Mouse (Mus musculus) CH12.LX (cell line): Measurements from ENCODE around the gene Catsperz. TPM values are rescaled to one million over a fixed set of nuclear protein-coding genes. Genes with fewer than 3 reads are reported as not detected.

ENCODE experiments used
- DNase-seq: peaks from one replicate; pipeline ENCODE4 v3.0.0-alpha.2; 2013; ENCODE audit errors: extremely low read depth
- H3K27ac ChIP-seq: 2 replicates; pipeline ENCODE4 v1.5.1; 2012; ENCODE audit warnings: low read depth, mild to moderate bottlenecking, control low read depth, moderate library complexity; ENCODE audit not compliant: insufficient read depth
- H3K27me3 ChIP-seq: replicated peaks from 2 replicates; pipeline ENCODE3; 2012; ENCODE audit warnings: inconsistent platforms
- H3K36me3 ChIP-seq, 2 experiments: replicated peaks in 1 of 2; 2 replicates each; pipeline versions ENCODE3 to v1.6.1; 2012; ENCODE audit warnings: inconsistent platforms in 1 of 2, low read length in 1 of 2, mild to moderate bottlenecking in 1 of 2, mixed read lengths in 1 of 2, moderate library complexity in 1 of 2; ENCODE audit not compliant: control insufficient read depth in 1 of 2, insufficient read depth in 1 of 2
- H3K4me1 ChIP-seq, 2 experiments: 2 replicates each; pipeline ENCODE4 v1.6.1; 2012; ENCODE audit warnings: inconsistent platforms in 1 of 2, moderate library complexity in 1 of 2; ENCODE audit not compliant: insufficient read depth in 2 of 2, control insufficient read depth in 1 of 2
- H3K4me2 ChIP-seq: 2 replicates; pipeline ENCODE4 v1.6.1; 2012; ENCODE audit warnings: low read depth, mild to moderate bottlenecking, control low read depth; ENCODE audit not compliant: poor library complexity, insufficient read depth, severe bottlenecking
- H3K4me3 ChIP-seq, 3 experiments: fragments of 150-350 bp in 1 of 3; sonication (generic) in 1 of 3; replicated peaks in 1 of 3; 2 replicates each; pipeline versions ENCODE3 to v1.5.1; 2011 to 2012; ENCODE audit warnings: low read depth in 2 of 3, low read length in 2 of 3, mild to moderate bottlenecking in 2 of 3, moderate library complexity in 2 of 3, control low read depth in 1 of 3, improper control_type of control experiment in 1 of 3, inconsistent platforms in 1 of 3, mixed read lengths in 1 of 3; ENCODE audit not compliant: poor library complexity in 1 of 3
- H3K79me2 ChIP-seq: replicated peaks from 2 replicates; pipeline ENCODE4 v1.6.1; 2012; ENCODE audit warnings: mild to moderate bottlenecking, moderate library complexity; ENCODE audit not compliant: control insufficient read depth, poor library complexity, insufficient read depth, severe bottlenecking; ENCODE audit errors: extremely low read depth
- H3K9ac ChIP-seq: 2 replicates; pipeline ENCODE4 v1.6.1; 2012; ENCODE audit warnings: low read depth, mild to moderate bottlenecking, control low read depth, moderate library complexity; ENCODE audit not compliant: insufficient read depth
- H3K9me3 ChIP-seq: replicated peaks from 2 replicates; pipeline ENCODE3; 2012; ENCODE audit warnings: low read length, inconsistent platforms, mixed read lengths
- BHLHE40 ChIP-seq: IDR thresholded peaks from 2 replicates; pipeline ENCODE4 v1.6.1; 2011; ENCODE audit warnings: mild to moderate bottlenecking, low read depth, low read length, improper control_type of control experiment
- E2F4 ChIP-seq: IDR thresholded peaks from 2 replicates; pipeline ENCODE4 v1.6.1; 2011; ENCODE audit warnings: low read depth, low read length, improper control_type of control experiment; ENCODE audit not compliant: insufficient replicate concordance
- ELF1 ChIP-seq: IDR thresholded peaks from 2 replicates; pipeline ENCODE4 v1.6.1; 2014; ENCODE audit warnings: low read depth, mild to moderate bottlenecking, inconsistent platforms, low read length, improper control_type of control experiment
- EP300 ChIP-seq: IDR thresholded peaks from 2 replicates; pipeline ENCODE4 v1.6.1; 2011; ENCODE audit warnings: low read length, improper control_type of control experiment
- GABPA ChIP-seq: IDR thresholded peaks from 2 replicates; pipeline ENCODE4 v1.6.1; 2012; ENCODE audit warnings: low read depth, low read length, improper control_type of control experiment, inconsistent platforms; ENCODE audit not compliant: insufficient replicate concordance
- HCFC1 ChIP-seq: IDR thresholded peaks from 2 replicates; pipeline ENCODE4 v1.6.1; 2012; ENCODE audit warnings: low read depth, mild to moderate bottlenecking, inconsistent platforms, low read length, improper control_type of control experiment
- IRF4 ChIP-seq: IDR thresholded peaks from 2 replicates; pipeline ENCODE4 v1.6.1; 2014; ENCODE audit warnings: low read depth, mild to moderate bottlenecking, inconsistent platforms, low read length, improper control_type of control experiment
- JUN ChIP-seq: IDR thresholded peaks from 2 replicates; pipeline ENCODE4 v1.6.1; 2011; ENCODE audit warnings: low read depth, mild to moderate bottlenecking, low read length, improper control_type of control experiment, moderate library complexity; ENCODE audit not compliant: insufficient read depth
- JUND ChIP-seq: conservative IDR thresholded peaks from 2 replicates; pipeline ENCODE4 v1.6.1; 2011; ENCODE audit warnings: low read depth, low read length, improper control_type of control experiment
- KAT2A ChIP-seq: IDR thresholded peaks from 2 replicates; pipeline ENCODE4 v1.6.1; 2012; ENCODE audit warnings: low read length, improper control_type of control experiment, inconsistent platforms; ENCODE audit not compliant: insufficient replicate concordance
- MAFK ChIP-seq: IDR thresholded peaks from 2 replicates; pipeline ENCODE4 v1.6.1; 2011; ENCODE audit warnings: low read length, improper control_type of control experiment; ENCODE audit not compliant: insufficient replicate concordance
- MAZ ChIP-seq: IDR thresholded peaks from 2 replicates; pipeline ENCODE4 v1.6.1; 2012; ENCODE audit warnings: low read depth, mild to moderate bottlenecking, inconsistent platforms, low read length, improper control_type of control experiment, moderate library complexity
- MEF2A ChIP-seq: IDR thresholded peaks from 2 replicates; pipeline ENCODE4 v1.6.1; 2014; ENCODE audit warnings: low read depth, mild to moderate bottlenecking, inconsistent platforms, low read length, improper control_type of control experiment, borderline replicate concordance
- MXI1 ChIP-seq: IDR thresholded peaks from 2 replicates; pipeline ENCODE4 v1.6.1; 2011; ENCODE audit warnings: mild to moderate bottlenecking, low read depth, low read length, improper control_type of control experiment
- NELFE ChIP-seq: IDR thresholded peaks from 2 replicates; pipeline ENCODE4 v1.6.1; 2011; ENCODE audit warnings: low read depth, low read length, improper control_type of control experiment
- POLR2A ChIP-seq: IDR thresholded peaks from 2 replicates; pipeline ENCODE4 v1.6.1; 2011; ENCODE audit warnings: low read depth, mild to moderate bottlenecking, improper control_type of control experiment, low read length
- POLR2AphosphoS2 ChIP-seq: IDR thresholded peaks from 2 replicates; pipeline ENCODE4 v1.6.1; 2011; ENCODE audit warnings: low read depth, low read length, improper control_type of control experiment
- SIN3A ChIP-seq: IDR thresholded peaks from 2 replicates; pipeline ENCODE4 v1.6.1; 2012; ENCODE audit warnings: low read length, improper control_type of control experiment, inconsistent platforms
- SMC3 ChIP-seq: IDR thresholded peaks from 2 replicates; pipeline ENCODE4 v1.6.1; 2011; ENCODE audit warnings: low read depth, low read length, improper control_type of control experiment
- TBP ChIP-seq: conservative IDR thresholded peaks from 2 replicates; pipeline ENCODE4 v1.6.1; 2011; ENCODE audit warnings: low read depth, low read length, improper control_type of control experiment
- TCF12 ChIP-seq: IDR thresholded peaks from 2 replicates; pipeline ENCODE4 v1.6.1; 2014; ENCODE audit warnings: low read depth, mild to moderate bottlenecking, inconsistent platforms, low read length, improper control_type of control experiment
- USF1 ChIP-seq: IDR thresholded peaks from 2 replicates; pipeline ENCODE4 v1.6.1; 2014; ENCODE audit warnings: low read depth, mild to moderate bottlenecking, inconsistent platforms, low read length, improper control_type of control experiment
- ZNF384 ChIP-seq: IDR thresholded peaks from 2 replicates; pipeline ENCODE4 v1.6.1; 2012; ENCODE audit warnings: low read depth, low read length, improper control_type of control experiment, inconsistent platforms
- dilution Hi-C: fragments of 300-500 bp; cut with MboI; formaldehyde crosslinking; loops from 2 replicates; pipeline ENCODE4 v1.14.3; 2020; ENCODE audit warnings: low sequenced_read_pairs; ENCODE audit not compliant: extremely low pct_unique_long_range_greater_than_20kb, extremely low pct_ligation_motif_present
- in situ Hi-C: fragments of 300-500 bp; cut with MboI; formaldehyde crosslinking; loops from 3 replicates; pipeline ENCODE4 v1.14.3; 2019; ENCODE audit warnings: low sequenced_read_pairs, low pct_ligation_motif_present, low pct_unique_long_range_greater_than_20kb, mixed read lengths
- polyA plus RNA-seq: library from polyadenylated mRNA; unstranded; fragments of >175 nt; gene quantifications from 2 replicates; pipeline ENCODE4 v1.2.1, GENCODE M21; 2012; ENCODE audit warnings: low read depth; ENCODE audit not compliant: insufficient read length
- total RNA-seq, 2 experiments: library from RNA; depleted of rRNA; stranded (reverse); fragments of 300-350 nt in 1 of 2; fragments of >200 nt in 1 of 2; gene quantifications; 2 replicates each; pipeline ENCODE4 v1.2.3; 2012 to 2014

Gene Catsperz
- total and polyA plus RNA-seq, 3 experiments = not detected

DNA sequence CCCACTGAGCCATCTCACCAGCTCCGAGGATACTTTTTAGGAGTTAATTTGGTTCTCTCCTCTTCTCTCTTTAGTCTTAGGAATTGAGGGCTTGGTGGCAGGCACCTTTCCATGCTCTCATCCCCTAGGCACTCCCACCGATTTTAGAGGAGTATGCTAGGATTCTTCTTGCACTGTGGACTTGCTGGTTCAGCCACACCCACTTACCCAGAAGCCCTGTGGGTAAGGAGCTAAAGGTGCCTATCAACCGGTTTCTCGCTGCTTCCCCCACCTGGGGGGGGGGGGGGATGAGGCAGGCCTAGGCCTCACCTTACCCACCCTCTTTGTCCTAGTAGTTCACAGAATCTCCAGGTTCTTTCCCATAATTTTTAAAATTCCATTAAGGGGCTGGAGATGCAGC, 22.6 kb upstream of the Catsperz start:
- no peak overlapping the region for H3K4me2 ChIP-seq
- H3K4me1 ChIP-seq = peaks cover 5 to 17% of the 10 kb centered on the region in 2 experiments
- no peaks in the 10 kb centered on the region for H3K27me3 ChIP-seq
- H3K4me3 ChIP-seq = no peak overlapping the region
- dilution Hi-C loops (no loop called here), in situ Hi-C loops (no loop called here)
- no peaks in the 10 kb centered on the region for H3K9me3 ChIP-seq
- peaks cover 9 to 72% of the 10 kb centered on the region in 2 experiments for H3K36me3 ChIP-seq
- H3K27ac ChIP-seq = no peak overlapping the region
- TF ChIP-seq SMC3 = no peak
- no peak for TF ChIP-seq GABPA
- TF ChIP-seq EP300 = no peak
- TF ChIP-seq NELFE = no peak
- no peak for TF ChIP-seq JUN
- TF ChIP-seq HCFC1 = no peak
- TF ChIP-seq USF1 = no peak
- no peak for TF ChIP-seq MEF2A
- no peak for TF ChIP-seq TBP
- no peak for TF ChIP-seq ZNF384
- TF ChIP-seq TCF12 = no peak
- TF ChIP-seq MAZ = no peak
- no peak for TF ChIP-seq ELF1
- TF ChIP-seq SIN3A = no peak
- TF ChIP-seq MXI1 = no peak
- no peak for TF ChIP-seq IRF4
- no peak for TF ChIP-seq POLR2AphosphoS2
- TF ChIP-seq JUND = no peak
- no peak for TF ChIP-seq E2F4
- no peak for TF ChIP-seq MAFK
- no peak overlapping the region for H3K9ac ChIP-seq
- no peaks in the 10 kb centered on the region for H3K79me2 ChIP-seq
- no peak for DNase-seq

GRCm38 (mm10) chr19:6943709-6944108, 18.5 kb upstream of the Catsperz start:
- dilution Hi-C loops = no loop called here

More at GRCm38 (mm10) chr19:6943709-6944108, 18.5 kb upstream of the Catsperz start:
- H3K27me3 ChIP-seq = no peaks in the 10 kb centered on the region
- in situ Hi-C loops = no loop called here
- DNase-seq = no peak
- peaks cover 9 to 31% of the 10 kb centered on the region in 2 experiments for H3K4me1 ChIP-seq
- TF ChIP-seq E2F4 (no peak), BHLHE40 (no peak), KAT2A (no peak), SIN3A (no peak), MAFK (no peak), HCFC1 (no peak), ELF1 (no peak), POLR2A (no peak)
- TF ChIP-seq, all 38 proteins: peak for 0
- H3K4me2 ChIP-seq = no peak overlapping the region
- H3K4me3 ChIP-seq = no peak overlapping the region
- no peaks in the 10 kb centered on the region for H3K79me2 ChIP-seq
- H3K9ac ChIP-seq = no peak overlapping the region
- H3K27ac ChIP-seq = no peak overlapping the region
- no peaks in the 10 kb centered on the region for H3K9me3 ChIP-seq
- H3K36me3 ChIP-seq = peaks cover 0 to 31% of the 10 kb centered on the region in 2 experiments
